ENCODE assay signal across 18 mouse cellular contexts in the genomic region with DNA sequence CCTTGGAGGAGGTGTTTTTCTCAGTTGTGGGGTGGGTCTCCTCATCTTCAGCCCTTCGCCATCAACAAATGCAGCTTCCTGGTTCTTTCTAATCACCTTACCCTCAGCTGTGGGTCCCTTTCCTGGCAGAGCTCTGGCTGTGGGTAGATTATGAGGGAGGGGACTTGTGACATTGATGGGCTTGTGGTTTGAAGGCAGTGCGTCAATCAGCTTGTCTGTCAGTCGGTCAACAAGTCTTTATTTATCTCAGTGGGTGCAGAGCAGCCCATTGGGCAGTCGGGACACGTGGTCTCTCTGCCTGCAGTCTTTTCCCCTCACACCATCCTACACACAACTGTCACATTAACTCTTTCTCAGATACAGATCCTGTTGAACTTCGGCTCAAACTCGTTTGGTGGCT.
A peak's percentile ranks its signal among the peaks of the same experiment; 100 is the strongest.
DNase-seq lines count a peak whose midpoint lies in the region; ATAC-seq and TF ChIP-seq lines count a peak whose summit lies in the region.
"Had no signal": no experiment of that assay in that cellular context is flagged by ENCODE, and none has a peak within 500 bp of the region (broad histone marks: within the 10 kb centered on the region; RNA-seq: fewer than 3 reads in every experiment).

No protein-coding gene starts in this region.

- no peak overlapping the region for H3K27ac ChIP-seq in forebrain, postnatal 0 days (ENCODE audit: low read depth, low read length)
- no peak overlapping the region for H3K27ac ChIP-seq in forebrain, embryonic 15.5 days (replicated peaks)
- H3K27ac ChIP-seq in liver, embryonic 14.5 days: no peak overlapping the region
- H3K27ac ChIP-seq in midbrain, embryonic 16.5 days (ENCODE audit: low read length): no peak overlapping the region
- H3K27ac ChIP-seq: kidney, embryonic 15.5 days; limb, embryonic 15.5 days; midbrain, embryonic 13.5 days; stomach, postnatal 0 days had no signal

- no peak overlapping the region for H3K4me2 ChIP-seq in forebrain, postnatal 0 days (ENCODE audit: low read depth)
- H3K4me2 ChIP-seq in forebrain, embryonic 15.5 days (replicated peaks): no peak overlapping the region
- H3K4me2 ChIP-seq in liver, embryonic 14.5 days (ENCODE audit: low read depth): no peak overlapping the region
- H3K4me2 ChIP-seq in midbrain, embryonic 16.5 days (ENCODE audit: low read length): no peak overlapping the region
- H3K4me2 ChIP-seq: kidney, embryonic 15.5 days; limb, embryonic 15.5 days; midbrain, embryonic 13.5 days had no signal

- ATAC-seq in forebrain, postnatal 0 days: peak; percentile 45; the same call in 1 of the 2 replicates
- ATAC-seq in forebrain, embryonic 15.5 days (replicated peaks): no peak
- no peak for ATAC-seq in megakaryocyte, adult 5-6 weeks (ENCODE audit: poor library complexity, severe bottlenecking)
- peak; percentile 84 for ATAC-seq in liver, embryonic 14.5 days (ENCODE audit: insufficient read depth)
- ATAC-seq in midbrain, embryonic 16.5 days: no peak
- ATAC-seq: midbrain, embryonic 13.5 days had no signal

- no peaks in the 10 kb centered on the region for H3K36me3 ChIP-seq in forebrain, postnatal 0 days (ENCODE audit: insufficient read depth)
- H3K36me3 ChIP-seq in forebrain, embryonic 15.5 days: no peaks in the 10 kb centered on the region
- no peaks in the 10 kb centered on the region for H3K36me3 ChIP-seq in megakaryocyte, embryonic 14.5 days (replicated peaks; ENCODE audit: low read length)
- no peaks in the 10 kb centered on the region for H3K36me3 ChIP-seq in liver, embryonic 14.5 days (replicated peaks; ENCODE audit: control insufficient read depth, insufficient read depth, low read depth)
- no peaks in the 10 kb centered on the region for H3K36me3 ChIP-seq in midbrain, embryonic 16.5 days (ENCODE audit: control insufficient read depth, insufficient read depth, low read length)
- H3K36me3 ChIP-seq: kidney, embryonic 15.5 days; limb, embryonic 15.5 days; midbrain, embryonic 13.5 days had no signal

- H3K9ac ChIP-seq in forebrain, postnatal 0 days: no peak overlapping the region
- H3K9ac ChIP-seq in forebrain, embryonic 15.5 days (replicated peaks): no peak overlapping the region
- H3K9ac ChIP-seq in liver, embryonic 14.5 days (replicated peaks): no peak overlapping the region
- no peak overlapping the region for H3K9ac ChIP-seq in midbrain, embryonic 16.5 days (ENCODE audit: low read depth, low read length)
- H3K9ac ChIP-seq: kidney, embryonic 15.5 days; limb, embryonic 15.5 days; midbrain, embryonic 13.5 days had no signal

- TF ChIP-seq CTCF in forebrain, postnatal 0 days (IDR thresholded peaks at IDR 0.05; ENCODE audit: low read depth): no peak
- TF ChIP-seq CTCF in liver, embryonic 14.5 days (IDR thresholded peaks at IDR 0.05; ENCODE audit: low read depth): no peak

- 58% methylated on average over 7 of the region's 7 CpGs for WGBS in forebrain, postnatal 0 days
- WGBS in forebrain, embryonic 15.5 days: 54% methylated on average over 7 of the region's 7 CpGs
- 5% methylated on average over 7 of the region's 7 CpGs for WGBS in liver, embryonic 14.5 days (ENCODE audit: insufficient replicate concordance)
- WGBS in midbrain, embryonic 16.5 days: 61% methylated on average over 7 of the region's 7 CpGs

- no peaks in the 10 kb centered on the region for H3K4me1 ChIP-seq in forebrain, postnatal 0 days (ENCODE audit: insufficient read depth)
- H3K4me1 ChIP-seq in forebrain, embryonic 15.5 days: no peaks in the 10 kb centered on the region
- H3K4me1 ChIP-seq in megakaryocyte, embryonic 14.5 days: peaks cover 65% of the 10 kb centered on the region
- peaks cover 0 to 8% of the 10 kb centered on the region in 2 experiments; a peak in 2 of 4 replicates for H3K4me1 ChIP-seq in liver, embryonic 14.5 days (replicated peaks; ENCODE audit: control insufficient read depth in 2 of 2, insufficient read depth in 2 of 2, low read length in 1 of 2)
- H3K4me1 ChIP-seq in midbrain, embryonic 16.5 days (ENCODE audit: control insufficient read depth, insufficient read depth, low read length): no peaks in the 10 kb centered on the region
- H3K4me1 ChIP-seq: kidney, embryonic 15.5 days; limb, embryonic 15.5 days; midbrain, embryonic 13.5 days had no signal

- H3K4me3 ChIP-seq in forebrain, postnatal 0 days (ENCODE audit: low read depth, low read length): no peak overlapping the region
- H3K4me3 ChIP-seq in forebrain, embryonic 15.5 days: no peak overlapping the region
- H3K4me3 ChIP-seq in megakaryocyte, embryonic 14.5 days (replicated peaks): peak overlapping the region; percentile 79
- H3K4me3 ChIP-seq in liver, embryonic 14.5 days (ENCODE audit: insufficient read depth in 1 of 2, low read depth in 2 of 2, low read length in 2 of 2): no peak overlapping the region
- H3K4me3 ChIP-seq in midbrain, embryonic 16.5 days (ENCODE audit: low read depth, low read length): no peak overlapping the region
- H3K4me3 ChIP-seq: erythroblast, embryonic 14.5 days; kidney, embryonic 15.5 days; limb, embryonic 15.5 days; midbrain, embryonic 13.5 days had no signal

- H3K9me3 ChIP-seq in forebrain, postnatal 0 days (ENCODE audit: low read length): no peaks in the 10 kb centered on the region
- H3K9me3 ChIP-seq in forebrain, embryonic 15.5 days: no peaks in the 10 kb centered on the region
- H3K9me3 ChIP-seq in megakaryocyte, embryonic 14.5 days: peaks cover 7% of the 10 kb centered on the region; the same call in 1 of the 2 replicates
- H3K9me3 ChIP-seq in liver, embryonic 14.5 days (ENCODE audit: control insufficient read depth, low read length): no peaks in the 10 kb centered on the region
- no peaks in the 10 kb centered on the region for H3K9me3 ChIP-seq in midbrain, embryonic 16.5 days (replicated peaks; ENCODE audit: control insufficient read depth, low read length, poor library complexity, severe bottlenecking)
- H3K9me3 ChIP-seq: kidney, embryonic 15.5 days; limb, embryonic 15.5 days; midbrain, embryonic 13.5 days had no signal

- peak; percentile 38 for TF ChIP-seq EP300 in liver, embryonic 14.5 days (IDR thresholded peaks at IDR 0.05; ENCODE audit: low read depth)

- DNase-seq in forebrain, postnatal 0 days: no peak
- no peak for DNase-seq in liver, embryonic 14.5 days (ENCODE audit: low read depth in 3 of 3, low spot score in 3 of 3)
- DNase-seq in kidney, adult 11 months: no peak
- DNase-seq in lung, postnatal 10 days: no peak
- DNase-seq: adrenal gland, adult 2 months; cerebellum, adult 11-12 months; cerebellum, postnatal 25 days; gastrocnemius, postnatal 10 days; right cerebral cortex, postnatal 14 days had no signal

- no peaks in the 10 kb centered on the region for H3K27me3 ChIP-seq in forebrain, postnatal 0 days (ENCODE audit: insufficient read depth, low read length)
- H3K27me3 ChIP-seq in forebrain, embryonic 15.5 days: no peaks in the 10 kb centered on the region
- peaks cover 1% of the 10 kb centered on the region for H3K27me3 ChIP-seq in megakaryocyte, embryonic 14.5 days (replicated peaks)
- no peaks in the 10 kb centered on the region for H3K27me3 ChIP-seq in liver, embryonic 14.5 days (ENCODE audit: control insufficient read depth, insufficient read depth, low read length)
- no peaks in the 10 kb centered on the region for H3K27me3 ChIP-seq in midbrain, embryonic 16.5 days (ENCODE audit: control insufficient read depth, insufficient read depth, low read depth, low read length)
- H3K27me3 ChIP-seq: kidney, embryonic 15.5 days; limb, embryonic 15.5 days; midbrain, embryonic 13.5 days had no signal

Comparison
In these comparisons a context has a peak if more than half of its experiments do, and no peak if none do; other contexts are left out.
1. ATAC-seq: peak in forebrain, postnatal 0 days (single experiment) and liver, embryonic 14.5 days (single experiment); none in forebrain, embryonic 15.5 days (single experiment), megakaryocyte, adult 5-6 weeks (single experiment) and midbrain, embryonic 16.5 days (single experiment).